Mouse (Mus musculus) neural tube, embryonic 15.5 days (tissue): Measurements from ENCODE around the gene Gmppa. TPM values are rescaled to one million over a fixed set of nuclear protein-coding genes. Genes with fewer than 3 reads are reported as not detected.

Experiments used
- ATAC-seq: fragments of 200-750 bp; cut with Nextera tagmentation; 2 replicates; pipeline ENCODE4 v1.8.0; 2017; ENCODE audit warnings: mild to moderate bottlenecking, moderate TSS enrichment, moderate library complexity; ENCODE audit not compliant: low FRiP score
- H3K27ac ChIP-seq: fragments of 300-500 bp; sonication (generic); replicated peaks from 2 replicates; pipeline ENCODE4 v1.5.1; 2015; ENCODE audit warnings: mild to moderate bottlenecking, inconsistent platforms
- H3K27me3 ChIP-seq: fragments of 300-500 bp; sonication (generic); replicated peaks from 2 replicates; pipeline ENCODE4 v1.6.1; 2015; ENCODE audit warnings: inconsistent platforms
- H3K36me3 ChIP-seq: fragments of 300-500 bp; sonication (generic); 2 replicates; pipeline ENCODE4 v1.6.1; 2015; ENCODE audit warnings: inconsistent platforms
- H3K4me1 ChIP-seq: fragments of 300-500 bp; sonication (generic); 2 replicates; pipeline ENCODE4 v1.6.1; 2015; ENCODE audit warnings: inconsistent platforms
- H3K4me2 ChIP-seq: fragments of 300-500 bp; sonication (generic); 2 replicates; pipeline ENCODE4 v1.6.1; 2015; ENCODE audit warnings: inconsistent platforms, mild to moderate bottlenecking, moderate library complexity
- H3K4me3 ChIP-seq: fragments of 300-500 bp; sonication (generic); replicated peaks from 2 replicates; pipeline ENCODE4 v1.5.1; 2015; ENCODE audit warnings: mild to moderate bottlenecking, inconsistent platforms
- H3K9ac ChIP-seq: fragments of 300-500 bp; sonication (generic); replicated peaks from 2 replicates; pipeline ENCODE4 v1.6.1; 2015; ENCODE audit warnings: mild to moderate bottlenecking, inconsistent platforms
- H3K9me3 ChIP-seq: fragments of 300-500 bp; sonication (generic); replicated peaks from 2 replicates; pipeline ENCODE4 v1.6.1; 2016; ENCODE audit warnings: inconsistent platforms
- WGBS: fragments of 180-500 bp; shearing (Covaris S2); methylation state at CpG from one replicate; pipeline ENCODE4 v1.1.7; 2015; ENCODE audit warnings: mixed read lengths; 5-methylcytosine and 5-hydroxymethylcytosine counted together
- polyA plus RNA-seq: library from polyadenylated mRNA; unstranded; fragments of >200 nt; fragmentation: Nextera tagmentation; extraction: Ambion mirVana; gene quantifications from 2 replicates; pipeline ENCODE4 v1.2.1, GENCODE M21; 2015

Gene Gmppa
- polyA plus RNA-seq, 1 experiment from 2014 or later: 78.3 TPM

GRCm38 (mm10) chr1:75456746-75457564 lies 21.2 kb downstream of the Gmppa start:
- no peak overlapping the region for H3K4me2 ChIP-seq
- WGBS: 8% methylated on average over 14 of the region's 14 CpGs
- no peak overlapping the region for H3K9ac ChIP-seq
- H3K36me3 ChIP-seq: no peaks in the 10 kb centered on the region
- no peaks in the 10 kb centered on the region for H3K9me3 ChIP-seq
- H3K27me3 ChIP-seq: 0 out of 2 replicates have a peak, but pooled peaks cover 4% of the 10 kb centered on the region
- H3K27ac ChIP-seq: 0 out of 2 replicates have a peak overlapping the region, but pooled peaks have one; percentile 2
- peaks cover 63% of the 10 kb centered on the region for H3K4me1 ChIP-seq
- no peak for ATAC-seq
- no peak overlapping the region for H3K4me3 ChIP-seq

DNA sequence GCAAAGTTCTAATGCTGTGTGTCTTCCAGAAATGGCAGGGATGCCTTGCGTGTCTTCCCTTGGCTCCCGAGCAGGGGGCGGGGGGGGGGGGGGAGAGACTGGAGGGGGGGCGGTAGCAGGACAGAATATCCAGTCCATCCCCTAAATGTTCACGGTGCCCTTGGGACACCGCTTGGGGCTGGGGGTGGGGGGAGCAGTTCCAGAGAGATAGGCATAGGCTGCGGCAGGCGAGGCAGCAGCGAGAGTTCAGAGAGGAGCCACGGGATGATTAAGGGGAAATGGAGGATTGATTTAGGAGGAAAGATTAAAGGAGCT lies 21.9 kb downstream of the Gmppa start:
- H3K27ac ChIP-seq: peak overlapping the region; percentile 75; the same call in 1 of the 2 replicates
- under 1% methylated on average over 8 of the region's 10 CpGs for WGBS

DNA sequence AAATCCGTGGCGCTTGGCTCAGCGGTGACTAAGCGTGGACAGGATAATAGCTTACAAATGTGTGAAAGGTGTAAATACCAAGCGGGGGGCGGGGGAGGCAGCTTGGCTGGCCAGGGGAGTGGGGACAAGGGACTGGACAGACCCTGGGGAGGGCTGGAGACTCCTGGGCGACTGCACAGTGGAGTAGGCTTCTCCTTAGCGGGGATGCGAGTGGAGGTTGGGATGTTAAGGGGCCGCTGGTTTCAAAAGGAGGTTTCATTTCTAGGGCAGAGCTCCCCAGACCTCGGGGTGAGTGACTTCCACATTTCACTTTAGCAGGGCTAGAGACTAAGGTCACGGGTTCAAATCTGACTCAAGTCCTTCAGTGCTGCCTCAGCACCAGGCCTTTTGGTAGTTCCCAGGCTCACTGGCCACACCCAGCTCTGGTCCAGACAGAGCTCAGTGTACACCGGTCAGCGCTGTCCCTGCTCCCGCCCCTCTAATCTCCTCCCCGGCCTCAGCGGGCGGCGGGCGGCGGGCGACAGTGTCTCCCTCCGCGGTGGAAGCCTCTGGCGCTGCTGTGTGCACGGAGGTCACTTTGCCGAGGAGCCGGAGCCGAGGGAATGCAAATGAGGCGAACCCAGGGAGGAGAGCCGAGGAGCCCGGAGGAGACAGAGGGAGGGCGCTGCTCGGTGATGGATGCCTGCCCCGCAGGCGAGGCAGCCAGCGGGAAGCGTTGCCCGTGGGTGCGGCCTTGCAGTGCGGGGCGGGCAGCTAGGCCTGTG lies 22.5 kb downstream of the Gmppa start:
- 2% methylated on average over 42 of the region's 42 CpGs for WGBS
- Histone ChIP-seq H3K27ac (peak overlapping the region; percentile 75), H3K27me3 (0 out of 2 replicates have a peak, but pooled peaks cover 4% of the 10 kb centered on the region)

More for the DNA sequence above, 21.9 kb downstream of the Gmppa start:
- Histone ChIP-seq H3K9ac (no peak overlapping the region), H3K4me2 (peak overlapping the region; percentile 56), H3K4me3 (no peak overlapping the region), H3K27me3 (0 out of 2 replicates have a peak, but pooled peaks cover 4% of the 10 kb centered on the region), H3K36me3 (no peaks in the 10 kb centered on the region), H3K9me3 (no peaks in the 10 kb centered on the region), H3K4me1 (peaks cover 57% of the 10 kb centered on the region)
- ATAC-seq: no peak

DNA sequence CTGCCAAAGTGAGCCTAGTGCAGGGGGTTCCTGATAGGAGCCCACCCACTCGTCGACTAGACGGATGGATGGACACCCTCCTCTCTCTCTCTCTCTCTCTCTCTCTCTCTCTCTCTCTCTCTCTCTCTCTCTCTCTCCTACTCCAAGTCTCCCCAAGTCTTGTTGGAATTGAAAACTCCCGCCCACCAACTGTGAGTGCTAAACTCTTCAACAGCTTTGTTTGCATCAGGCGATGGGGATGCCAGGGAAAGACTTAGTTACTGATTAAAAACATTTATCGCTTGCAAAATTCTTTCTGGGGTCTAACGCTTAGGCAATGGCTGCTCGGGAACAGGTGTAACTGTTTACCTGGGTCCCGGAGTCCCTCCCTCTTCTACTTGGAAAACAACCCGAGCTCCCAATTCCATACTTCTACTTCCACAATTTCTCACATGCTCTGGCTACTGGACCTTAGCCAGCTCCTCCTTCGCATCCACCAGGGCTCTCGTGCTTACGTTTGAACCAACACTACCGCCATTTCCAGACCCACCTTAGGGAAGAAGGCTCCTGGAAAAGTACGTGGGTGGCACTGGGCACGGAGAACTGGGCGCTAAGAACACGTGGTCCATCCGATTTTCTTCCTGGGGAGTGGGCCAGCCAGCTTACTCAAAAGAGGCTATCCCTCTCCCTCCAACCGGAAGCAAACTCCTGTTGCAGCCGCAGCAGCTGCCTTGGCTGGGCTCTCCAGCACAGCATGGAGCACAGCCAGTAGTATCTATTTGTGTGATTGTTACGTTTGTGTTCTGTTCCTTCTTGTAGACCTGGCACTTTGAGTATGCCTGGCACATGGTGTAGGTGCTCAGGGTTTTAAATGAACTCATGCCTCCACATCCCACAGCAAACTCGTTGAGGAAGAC lies 23.3 kb downstream of the Gmppa start:
- Histone ChIP-seq H3K9ac (no peak overlapping the region; the same call in 1 of the 2 replicates), H3K27ac (peak overlapping the region; percentile 75), H3K4me1 (peaks cover 51% of the 10 kb centered on the region), H3K36me3 (no peaks in the 10 kb centered on the region), H3K4me3 (peak overlapping the region; percentile 24), H3K9me3 (no peaks in the 10 kb centered on the region), H3K27me3 (0 out of 2 replicates have a peak, but pooled peaks cover 9% of the 10 kb centered on the region), H3K4me2 (peak overlapping the region; percentile 56)
- no peak for ATAC-seq
- WGBS: 16% methylated on average over 23 of the region's 23 CpGs

More for the DNA sequence above, 22.5 kb downstream of the Gmppa start:
- Histone ChIP-seq H3K4me3 (peak overlapping the region; percentile 24), H3K36me3 (no peaks in the 10 kb centered on the region), H3K4me2 (peak overlapping the region; percentile 56), H3K9ac (no peak overlapping the region; the same call in 1 of the 2 replicates), H3K4me1 (peaks cover 51% of the 10 kb centered on the region), H3K9me3 (no peaks in the 10 kb centered on the region)
- ATAC-seq: peak; percentile 39; the same call in 1 of the 2 replicates

DNA sequence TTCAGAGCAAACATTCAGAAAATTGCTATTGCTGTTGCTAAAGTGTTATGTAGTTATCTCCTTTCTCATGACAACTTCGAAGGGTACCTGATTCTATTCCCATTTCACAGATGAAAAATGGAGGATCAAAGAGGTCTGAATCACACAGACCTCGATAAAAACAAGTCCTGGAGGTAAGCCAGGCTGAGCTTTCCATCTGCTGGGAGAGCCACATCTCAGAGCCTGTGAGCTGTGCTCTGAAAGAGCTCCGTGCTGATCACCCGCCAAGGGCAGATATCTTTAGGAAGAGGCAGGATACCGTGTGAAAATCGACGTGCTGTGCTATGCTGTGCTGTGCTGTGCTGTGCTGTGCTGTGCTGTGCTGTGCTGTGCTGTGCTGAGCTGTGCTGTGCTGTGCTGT lies 24.6 kb downstream of the Gmppa start:
- Histone ChIP-seq H3K27ac (no peak overlapping the region), H3K9ac (no peak overlapping the region), H3K4me1 (peaks cover 44% of the 10 kb centered on the region), H3K27me3 (0 out of 2 replicates have a peak, but pooled peaks cover 9% of the 10 kb centered on the region), H3K36me3 (no peaks in the 10 kb centered on the region), H3K4me2 (no peak overlapping the region), H3K9me3 (no peaks in the 10 kb centered on the region), H3K4me3 (no peak overlapping the region)
- no peak for ATAC-seq
- WGBS: 70% methylated on average over 7 of the region's 7 CpGs

DNA sequence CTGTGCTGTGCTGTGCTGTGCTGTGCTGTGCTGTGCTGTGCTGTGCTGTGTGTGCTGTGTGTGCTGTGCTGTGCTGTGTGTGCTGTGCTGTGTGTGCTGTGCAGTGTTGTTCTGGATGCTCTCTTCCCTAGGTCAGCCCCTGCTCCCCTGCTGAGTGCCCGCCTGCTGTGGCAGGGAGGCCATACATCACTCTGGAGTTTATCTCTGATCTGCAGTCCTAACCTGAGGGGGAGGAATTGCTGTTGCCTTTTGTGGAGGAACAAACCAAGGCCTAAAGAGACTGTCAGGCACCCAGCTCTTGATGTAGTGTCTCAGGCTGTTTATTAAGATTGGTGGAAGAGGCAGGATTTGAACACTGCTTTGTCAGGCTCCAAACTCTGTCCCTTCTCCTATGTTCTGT lies 26.9 kb downstream of the Gmppa start:
- no peaks in the 10 kb centered on the region for H3K9me3 ChIP-seq
- H3K36me3 ChIP-seq: no peaks in the 10 kb centered on the region
- no peak overlapping the region for H3K9ac ChIP-seq
- H3K4me1 ChIP-seq: peaks cover 30% of the 10 kb centered on the region
- H3K27me3 ChIP-seq: peaks cover 9% of the 10 kb centered on the region; the same call in 1 of the 2 replicates
- H3K27ac ChIP-seq: no peak overlapping the region
- WGBS: 15% methylated on average over 1 of the region's 1 CpGs
- no peak overlapping the region for H3K4me2 ChIP-seq
- H3K4me3 ChIP-seq: no peak overlapping the region
- ATAC-seq: no peak

- no peaks in the 10 kb centered on the region for H3K9me3 ChIP-seq
- H3K4me3 ChIP-seq: no peak overlapping the region
- H3K9ac ChIP-seq: no peak overlapping the region
- peaks cover 21% of the 10 kb centered on the region for H3K4me1 ChIP-seq
- H3K4me2 ChIP-seq: no peak overlapping the region
- no peak for ATAC-seq
- 85% methylated on average over 5 of the region's 5 CpGs for WGBS
- no peak overlapping the region for H3K27ac ChIP-seq
- H3K36me3 ChIP-seq: no peaks in the 10 kb centered on the region
- H3K27me3 ChIP-seq: peaks cover 13% of the 10 kb centered on the region; the same call in 1 of the 2 replicates
Measured at GRCm38 (mm10) chr1:75463652-75464204, 28.0 kb downstream of the Gmppa start.

DNA sequence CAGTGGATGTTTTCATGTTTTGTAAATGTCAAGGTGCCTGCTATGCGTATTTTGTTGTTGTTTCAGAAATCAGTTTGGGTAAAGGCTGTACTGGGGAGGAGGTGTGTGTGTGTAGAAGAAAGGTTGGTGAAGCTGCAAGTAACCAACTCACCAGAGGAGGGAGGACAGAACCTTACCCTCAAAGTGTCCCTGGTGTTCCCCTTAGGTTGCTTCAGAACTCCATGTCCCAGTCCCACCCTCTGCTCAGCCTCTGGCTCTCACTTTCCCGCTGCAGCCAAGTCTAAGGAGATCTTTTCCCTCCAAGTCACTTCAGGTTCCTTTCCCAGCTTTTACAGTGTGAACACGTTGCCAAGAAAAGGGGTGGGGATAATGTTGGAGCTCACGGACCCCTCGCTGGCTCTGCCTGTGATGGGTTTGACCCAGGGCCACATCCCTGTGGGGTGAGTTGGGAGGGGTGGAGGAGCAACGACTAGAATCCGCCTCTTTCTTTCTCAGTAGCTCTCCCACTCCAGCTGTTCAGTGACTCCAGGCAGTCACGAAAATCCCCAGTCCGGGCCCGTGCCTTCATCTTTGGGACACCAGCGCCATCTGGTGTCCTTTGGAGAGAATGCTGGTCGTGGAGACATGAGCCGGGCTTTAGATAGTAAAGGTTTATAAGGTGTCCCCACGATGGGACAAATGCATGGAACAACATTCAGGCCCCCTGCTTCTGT lies 31.6 kb downstream of the Gmppa start:
- 8% methylated on average over 14 of the region's 14 CpGs for WGBS
- Histone ChIP-seq H3K9ac (no peak overlapping the region), H3K27me3 (peaks cover 16% of the 10 kb centered on the region; the same call in 1 of the 2 replicates), H3K9me3 (no peaks in the 10 kb centered on the region), H3K27ac (peak overlapping the region; percentile 46), H3K4me1 (peaks cover 12% of the 10 kb centered on the region), H3K36me3 (peaks cover 3% of the 10 kb centered on the region), H3K4me2 (peak overlapping the region; percentile 31), H3K4me3 (no peak overlapping the region)
- ATAC-seq: peak; percentile 79

GRCm38 (mm10) chr1:75469287-75469825 lies 33.6 kb downstream of the Gmppa start:
- peaks cover 22% of the 10 kb centered on the region for H3K36me3 ChIP-seq
- peaks cover 12% of the 10 kb centered on the region; the same call in 1 of the 2 replicates for H3K27me3 ChIP-seq
- no peak overlapping the region for H3K9ac ChIP-seq
- no peak overlapping the region for H3K4me3 ChIP-seq
- H3K4me2 ChIP-seq: no peak overlapping the region
- H3K4me1 ChIP-seq: peaks cover 20% of the 10 kb centered on the region
- WGBS: 76% methylated on average over 17 of the region's 17 CpGs
- no peak overlapping the region for H3K27ac ChIP-seq
- H3K9me3 ChIP-seq: no peaks in the 10 kb centered on the region
- no peak for ATAC-seq

GRCm38 (mm10) chr1:75476441-75476840 lies 40.7 kb downstream of the Gmppa start:
- WGBS: 96% methylated on average over 11 of the region's 11 CpGs
- Histone ChIP-seq H3K27me3 (no peaks in the 10 kb centered on the region; the same call in 1 of the 2 replicates), H3K4me2 (no peak overlapping the region), H3K36me3 (peaks cover 47% of the 10 kb centered on the region), H3K27ac (no peak overlapping the region), H3K9ac (no peak overlapping the region), H3K4me3 (no peak overlapping the region), H3K4me1 (peaks cover 53% of the 10 kb centered on the region), H3K9me3 (no peaks in the 10 kb centered on the region)
- ATAC-seq: no peak
